Mouse (Mus musculus) ES-Bruce4 (cell line): ENCODE data around the gene Zswim1.

Experiments used
- CTCF ChIP-seq: IDR thresholded peaks from one replicate; pipeline ENCODE4 v1.8.1; 2011; ENCODE audit warnings: low read depth, low read length
- EP300 ChIP-seq: IDR thresholded peaks from 2 replicates; pipeline ENCODE4 v1.6.1; 2011; ENCODE audit warnings: low read depth, low read length; ENCODE audit not compliant: insufficient read depth
- POLR2A ChIP-seq: IDR thresholded peaks from one replicate; pipeline ENCODE4 v1.8.1; 2011; ENCODE audit warnings: low read length; ENCODE audit not compliant: insufficient read depth

DNA sequence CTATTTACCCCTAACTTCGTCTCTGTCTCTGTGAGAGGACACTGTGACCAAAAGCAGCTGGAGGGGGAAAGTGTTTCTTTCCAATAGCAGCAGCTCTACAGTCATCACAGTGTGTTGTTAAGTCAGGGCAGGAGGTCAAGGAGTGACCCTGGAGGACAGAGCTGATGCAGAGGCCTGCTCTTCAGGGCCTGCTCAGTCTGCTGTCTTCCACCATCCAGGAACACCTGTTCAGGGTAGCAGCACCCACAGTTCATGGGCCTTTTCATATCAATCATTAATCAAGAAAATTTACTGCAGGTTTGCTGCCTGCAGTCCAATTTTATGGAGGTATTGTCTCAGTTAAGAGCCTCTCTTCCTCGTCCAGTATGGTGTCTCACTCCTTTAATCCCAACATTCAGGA is 8.9 kb upstream of the Zswim1 start:
- TF ChIP-seq CTCF (no peak), POLR2A (no peak), EP300 (no peak)
